In the genomic region with DNA sequence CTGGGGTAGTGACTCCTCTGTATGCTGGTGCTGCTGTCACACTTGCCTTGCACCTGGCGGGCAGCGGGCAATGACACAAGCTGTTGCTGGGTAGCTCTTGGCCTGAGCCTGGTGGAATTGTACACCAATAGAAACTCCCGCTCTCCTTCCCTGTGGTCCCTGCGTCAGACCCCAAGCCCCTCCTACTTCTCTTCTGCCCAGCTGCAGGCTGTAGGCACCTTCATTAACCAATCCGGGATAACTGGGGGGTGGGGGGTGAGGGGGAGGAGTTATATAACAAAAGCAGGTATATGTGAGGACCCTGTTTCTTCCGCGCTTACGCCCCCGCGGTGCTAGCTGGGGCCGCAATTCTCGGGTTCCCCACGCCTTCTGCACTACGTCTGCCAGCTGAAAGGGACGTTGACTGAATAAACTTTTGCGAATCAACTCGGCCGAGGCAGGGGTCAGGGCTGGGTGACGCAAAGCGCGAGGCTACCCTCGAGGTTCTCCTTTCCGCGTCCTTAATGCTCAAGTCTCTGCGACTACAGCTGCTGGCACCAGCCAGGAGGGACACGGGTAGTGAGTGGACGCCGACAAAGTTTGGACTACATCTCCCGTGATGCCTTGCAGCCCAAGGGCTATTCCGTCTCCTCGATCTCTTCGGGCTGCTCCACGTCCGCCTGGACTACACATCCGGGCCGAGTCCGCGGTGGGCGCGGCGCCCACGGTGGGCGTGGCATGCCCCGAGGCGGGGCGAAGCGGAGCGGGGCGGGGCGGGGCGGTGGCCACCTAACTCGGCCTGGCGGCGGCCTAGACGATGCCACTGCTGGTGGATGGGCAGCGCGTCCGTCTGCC, we compare ENCODE assay signal across 8 mouse cellular contexts. TPM values are rescaled to one million over a fixed set of nuclear protein-coding genes. Genes with fewer than 3 reads are reported as not detected.
DNase-seq lines count a peak whose midpoint lies in the region; ATAC-seq lines count a peak whose summit lies in the region.

A gene (plus strand): TSS at position 286 of the 834 bp plus-strand sequence.

- peak within 1 kb of the TSS; percentile 93 for H3K4me3 ChIP-seq in brown adipose tissue, adult 24 weeks (ENCODE audit: insufficient read depth, low read depth, low read length)
- H3K4me3 ChIP-seq in heart, embryonic 13.5 days, result peak within 1 kb of the TSS; percentile 72
- peak within 1 kb of the TSS; percentile 76 for H3K4me3 ChIP-seq in liver, embryonic 12.5 days
- H3K4me3 ChIP-seq in stomach, embryonic 15.5 days (replicated peaks), result peak within 1 kb of the TSS; percentile 90

- WGBS in heart, embryonic 13.5 days, result under 1% methylated on average over 58 of the region's 58 CpGs
- under 1% methylated on average over 58 of the region's 58 CpGs for WGBS in liver, embryonic 12.5 days (ENCODE audit: insufficient replicate concordance)
- WGBS in stomach, embryonic 15.5 days, result under 1% methylated on average over 55 of the region's 58 CpGs

- peak within 1 kb of the TSS; percentile 89 for H3K9ac ChIP-seq in heart, embryonic 13.5 days
- peak within 1 kb of the TSS; percentile 81 for H3K9ac ChIP-seq in liver, embryonic 12.5 days
- peak within 1 kb of the TSS; percentile 90 for H3K9ac ChIP-seq in stomach, embryonic 15.5 days

- ATAC-seq in heart, embryonic 13.5 days (ENCODE audit: extremely low read depth, insufficient number of reproducible peaks, low FRiP score, low TSS enrichment), result peak; percentile 97
- ATAC-seq in liver, embryonic 12.5 days, result peak; percentile 95
- ATAC-seq in stomach, embryonic 15.5 days (ENCODE audit: insufficient read depth, low FRiP score, low read depth), result peak; percentile 94

- no peaks in the 10 kb centered on the region for H3K9me3 ChIP-seq in heart, embryonic 13.5 days
- no peaks in the 10 kb centered on the region for H3K9me3 ChIP-seq in liver, embryonic 12.5 days (replicated peaks)
- no peaks in the 10 kb centered on the region for H3K9me3 ChIP-seq in stomach, embryonic 15.5 days

- no peaks in the 10 kb centered on the region for H3K27me3 ChIP-seq in heart, embryonic 13.5 days (replicated peaks)
- H3K27me3 ChIP-seq in liver, embryonic 12.5 days (replicated peaks), result no peaks in the 10 kb centered on the region
- H3K27me3 ChIP-seq in stomach, embryonic 15.5 days (replicated peaks), result no peaks in the 10 kb centered on the region

- peaks cover 35% of the 10 kb centered on the region for H3K36me3 ChIP-seq in heart, embryonic 13.5 days
- peaks cover 29% of the 10 kb centered on the region for H3K36me3 ChIP-seq in liver, embryonic 12.5 days
- no peaks in the 10 kb centered on the region for H3K36me3 ChIP-seq in stomach, embryonic 15.5 days

- H3K4me1 ChIP-seq in brown adipose tissue, adult 24 weeks (ENCODE audit: control insufficient read depth, insufficient read depth, insufficient read length, low read length), result peaks cover 12% of the 10 kb centered on the region; the same call in 1 of the 2 replicates
- H3K4me1 ChIP-seq in heart, embryonic 13.5 days, result peaks cover 25% of the 10 kb centered on the region
- peaks cover 38% of the 10 kb centered on the region for H3K4me1 ChIP-seq in liver, embryonic 12.5 days
- H3K4me1 ChIP-seq in stomach, embryonic 15.5 days, result peaks cover 4% of the 10 kb centered on the region

- peak within 1 kb of the TSS; percentile 80 for H3K27ac ChIP-seq in brown adipose tissue, adult 24 weeks (replicated peaks; ENCODE audit: low read depth, low read length)
- peak within 1 kb of the TSS; percentile 98 for H3K27ac ChIP-seq in heart, embryonic 13.5 days (replicated peaks)
- H3K27ac ChIP-seq in liver, embryonic 12.5 days, result peak within 1 kb of the TSS; percentile 84
- H3K27ac ChIP-seq in stomach, embryonic 15.5 days, result peak within 1 kb of the TSS; percentile 99

- H3K4me2 ChIP-seq in heart, embryonic 13.5 days, result peak within 1 kb of the TSS; percentile 76
- H3K4me2 ChIP-seq in liver, embryonic 12.5 days, result peak within 1 kb of the TSS; percentile 98
- H3K4me2 ChIP-seq in stomach, embryonic 15.5 days, result peak within 1 kb of the TSS; percentile 81

- DNase-seq in CD4-positive, CD25-positive, alpha-beta regulatory T cell, adult 2 months (ENCODE audit: low read depth, low spot score), result peak; percentile 95
- peak; percentile 52 for DNase-seq in fat pad, adult 2 months (ENCODE audit: extremely low read depth, low read depth, low spot score)
- peak; percentile 98 for DNase-seq in kidney, postnatal 10 days
- peak; percentile 93 to 94 for DNase-seq in natural killer cell, adult 2 months (ENCODE audit: low spot score in 2 of 2)

RNA-seq across cellular contexts. Expression of the gene that starts here (rescaled TPM):
- polyA plus RNA-seq in brown adipose tissue, adult 24 weeks (2012; ENCODE audit: insufficient read depth, insufficient read length, missing spikeins), result 105 and 155 TPM in 2 replicates
- 145 and 149 TPM in 2 replicates for polyA plus RNA-seq in heart, embryonic 13.5 days (2015; fragmentation: Nextera tagmentation; extraction: Ambion mirVana)
- polyA plus RNA-seq in liver, embryonic 12.5 days (2016; fragmentation: Nextera tagmentation; extraction: Ambion mirVana), result 51.8 and 58.0 TPM in 2 replicates
- polyA plus RNA-seq in stomach, embryonic 15.5 days (2015; fragmentation: Nextera tagmentation; extraction: Ambion mirVana), result 160 and 174 TPM in 2 replicates

Comparison
In these comparisons a context has a peak if more than half of its experiments do, and no peak if none do; other contexts are left out.
1. Peak in every context shown above with its lines: DNase-seq, ATAC-seq, H3K4me3 ChIP-seq and H3K27ac ChIP-seq.